Mouse (Mus musculus) spleen, adult 2 months (tissue): ENCODE measurements at regions not wholly inside any gene's neighbourhood (a gene's known extent, or its start where the extent isn't known, plus 50 kb on each side); places are given as distances from the start of the nearest gene placed in this dataset.

ENCODE experiments used
- CTCF ChIP-seq: fragments of 200-500 bp; IDR thresholded peaks from 2 replicates; pipeline ENCODE4 v1.5.1; 2011; ENCODE audit warnings: mild to moderate bottlenecking, inconsistent platforms; ENCODE audit not compliant: insufficient read depth, insufficient read length, insufficient replicate concordance; ENCODE audit errors: extremely low read depth
- POLR2A ChIP-seq: fragments of 200-500 bp; IDR thresholded peaks from 2 replicates; pipeline ENCODE4 v1.6.1; 2011; ENCODE audit warnings: low read depth, low read length, inconsistent platforms

GRCm38 (mm10) chr9:67664773-67665172 is 94.5 kb upstream of the C2cd4b start:
- TF ChIP-seq CTCF (no peak), POLR2A (no peak)
